Mouse (Mus musculus): ENCODE data around the gene Polrmt.

DNA sequence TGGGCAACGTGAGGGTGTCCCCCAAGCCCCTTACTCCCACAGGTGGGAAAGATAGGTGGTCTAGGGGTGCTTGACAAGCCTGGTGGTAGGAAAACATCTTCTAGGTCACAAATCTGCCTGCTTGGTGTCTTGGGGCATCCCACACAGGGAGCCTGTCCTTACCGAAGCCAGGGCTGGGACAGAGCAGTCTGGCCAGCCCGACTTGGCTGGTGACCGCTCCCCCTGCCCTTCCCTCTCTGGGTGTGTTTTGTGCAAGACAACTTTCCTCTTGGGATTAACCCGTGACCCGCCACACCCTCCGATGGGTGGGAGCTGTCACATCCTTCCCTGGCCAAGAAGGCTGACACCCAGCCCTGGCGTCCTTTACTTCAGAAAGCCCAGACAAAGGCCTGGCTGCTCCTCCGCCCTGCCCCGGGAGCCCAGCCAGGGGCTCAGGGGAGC, 48.1 kb upstream of the Polrmt start:
- TF ChIP-seq ZC3H11A (IDR thresholded peaks at IDR 0.05; ENCODE audit: low read depth, low read length): no peak
- no peak for TF ChIP-seq CTCF (conservative IDR thresholded peaks at IDR 0.05 in 1 of 2, IDR thresholded peaks at IDR 0.05 in 1 of 2; ENCODE audit: low read depth in 2 of 2, low read length in 2 of 2)
- no peak for TF ChIP-seq ZKSCAN1 (IDR thresholded peaks at IDR 0.05; ENCODE audit: borderline replicate concordance, low read depth, low read length)
- no peak for TF ChIP-seq CHD2 (IDR thresholded peaks at IDR 0.05; ENCODE audit: low read length)
- TF ChIP-seq EP300 (IDR thresholded peaks at IDR 0.05; ENCODE audit: low read length): no peak
- TF ChIP-seq ELF1 (IDR thresholded peaks at IDR 0.05; ENCODE audit: low read depth, low read length): no peak
- no peak for TF ChIP-seq ZNF384 (IDR thresholded peaks at IDR 0.05; ENCODE audit: low read depth, low read length)
- no peak for TF ChIP-seq E2F4 (IDR thresholded peaks at IDR 0.05; ENCODE audit: insufficient replicate concordance, low read depth, low read length)
- TF ChIP-seq RAD21 (IDR thresholded peaks at IDR 0.05; ENCODE audit: low read depth, low read length): no peak
- no peak for TF ChIP-seq MXI1 (IDR thresholded peaks at IDR 0.05; ENCODE audit: low read depth, low read length)
- TF ChIP-seq HCFC1 (IDR thresholded peaks at IDR 0.05; ENCODE audit: low read depth, low read length): no peak
